Mouse (Mus musculus) midbrain, embryonic 12.5 days (tissue): ENCODE results near the gene Tollip. TPM values are rescaled to one million over a fixed set of nuclear protein-coding genes. Genes with fewer than 3 reads are reported as not detected.

Source experiments
- ATAC-seq: fragments of 200-750 bp; cut with Nextera tagmentation; 2 replicates; pipeline ENCODE4 v1.8.0; 2017; ENCODE audit warnings: low read depth, moderate TSS enrichment, moderate library complexity; ENCODE audit not compliant: low FRiP score
- H3K27ac ChIP-seq: fragments of 300-500 bp; sonication (generic); replicated peaks from 2 replicates; pipeline ENCODE4 v1.5.1; 2016; ENCODE audit warnings: mild to moderate bottlenecking
- H3K27me3 ChIP-seq: fragments of 300-500 bp; sonication (generic); 2 replicates; pipeline ENCODE4 v1.6.1; 2016; ENCODE audit warnings: mild to moderate bottlenecking
- H3K36me3 ChIP-seq: fragments of 300-500 bp; sonication (generic); 2 replicates; pipeline ENCODE4 v1.6.1; 2016
- H3K4me1 ChIP-seq: fragments of 300-500 bp; sonication (generic); 2 replicates; pipeline ENCODE4 v1.6.1; 2016
- H3K4me2 ChIP-seq: fragments of 300-500 bp; sonication (generic); replicated peaks from 2 replicates; pipeline ENCODE4 v1.6.1; 2016; ENCODE audit warnings: mild to moderate bottlenecking, moderate library complexity
- H3K4me3 ChIP-seq: fragments of 300-500 bp; sonication (generic); 2 replicates; pipeline ENCODE4 v1.5.1; 2016; ENCODE audit warnings: mild to moderate bottlenecking
- H3K9ac ChIP-seq: fragments of 300-500 bp; sonication (generic); replicated peaks from 2 replicates; pipeline ENCODE4 v1.6.1; 2016; ENCODE audit warnings: mild to moderate bottlenecking, moderate library complexity
- H3K9me3 ChIP-seq: fragments of 300-500 bp; sonication (generic); 2 replicates; pipeline ENCODE4 v1.6.1; 2016; ENCODE audit warnings: mild to moderate bottlenecking
- WGBS: fragments of 180-500 bp; shearing (Covaris S2); methylation state at CpG from one replicate; pipeline ENCODE4 v1.1.7; 2016; 5-methylcytosine and 5-hydroxymethylcytosine counted together
- polyA plus RNA-seq: library from polyadenylated mRNA; unstranded; fragments of >200 nt; fragmentation: Nextera tagmentation; extraction: Ambion mirVana; gene quantifications from 2 replicates; pipeline ENCODE4 v1.2.1, GENCODE M21; 2016

Tollip gene
- polyA plus RNA-seq, 1 experiment from 2014 or later = 68.0 TPM

GRCm38 (mm10) chr7:141840354-141840753 is 78.0 kb downstream of the Tollip start:
- Histone ChIP-seq H3K27me3 (no peaks in the 10 kb centered on the region), H3K4me3 (no peak overlapping the region), H3K9me3 (no peaks in the 10 kb centered on the region), H3K27ac (no peak overlapping the region), H3K36me3 (no peaks in the 10 kb centered on the region), H3K4me1 (no peaks in the 10 kb centered on the region), H3K4me2 (no peak overlapping the region), H3K9ac (no peak overlapping the region)
- ATAC-seq = no peak
- WGBS = 84% methylated on average over 10 of the region's 10 CpGs

GRCm38 (mm10) chr7:141838779-141839178 is 79.5 kb downstream of the Tollip start, which contains the start of gene Muc5b:
Gene Muc5b (plus strand): TSS chr7:141839070.
- Histone ChIP-seq H3K4me2 (no peak within 1 kb of the TSS), H3K9ac (no peak within 1 kb of the TSS), H3K9me3 (no peaks in the 10 kb centered on the region), H3K27me3 (no peaks in the 10 kb centered on the region), H3K36me3 (no peaks in the 10 kb centered on the region), H3K4me1 (no peaks in the 10 kb centered on the region), H3K27ac (no peak within 1 kb of the TSS), H3K4me3 (no peak within 1 kb of the TSS)
- 68% methylated on average over 5 of the region's 5 CpGs for WGBS
- ATAC-seq = no peak

GRCm38 (mm10) chr7:141836423-141836822 is 81.9 kb downstream of the Tollip start:
- no peak overlapping the region for H3K27ac ChIP-seq
- ATAC-seq = no peak
- H3K4me2 ChIP-seq = no peak overlapping the region
- no peaks in the 10 kb centered on the region for H3K4me1 ChIP-seq
- no peaks in the 10 kb centered on the region for H3K36me3 ChIP-seq
- H3K9me3 ChIP-seq = no peaks in the 10 kb centered on the region
- no peak overlapping the region for H3K9ac ChIP-seq
- H3K4me3 ChIP-seq = no peak overlapping the region
- H3K27me3 ChIP-seq = no peaks in the 10 kb centered on the region
- WGBS = 79% methylated on average over 8 of the region's 8 CpGs

DNA sequence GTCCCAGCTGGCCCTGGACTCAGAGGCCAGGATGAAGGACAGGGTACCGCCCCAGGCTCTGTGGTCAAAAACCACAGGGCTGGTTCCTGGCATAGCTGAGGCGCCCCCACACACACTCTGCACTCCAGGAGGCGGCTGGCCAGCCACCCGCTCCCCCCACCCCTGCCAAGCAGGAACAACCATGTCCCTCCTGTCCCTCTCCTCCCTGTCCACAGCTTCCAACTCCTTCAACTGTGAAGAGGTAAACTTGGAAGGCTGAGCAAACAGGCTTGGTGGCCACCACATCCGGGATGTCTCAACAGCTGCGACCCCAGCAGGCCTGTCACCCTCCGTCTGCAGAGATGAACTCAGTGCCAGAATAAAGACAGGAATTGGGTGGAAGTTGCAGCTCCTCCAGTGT is 82.4 kb downstream of the Tollip start:
- Histone ChIP-seq H3K27me3 (no peaks in the 10 kb centered on the region), H3K9me3 (no peaks in the 10 kb centered on the region), H3K4me3 (no peak overlapping the region), H3K36me3 (no peaks in the 10 kb centered on the region), H3K9ac (no peak overlapping the region), H3K27ac (no peak overlapping the region), H3K4me2 (no peak overlapping the region), H3K4me1 (no peaks in the 10 kb centered on the region)
- 85% methylated on average over 7 of the region's 7 CpGs for WGBS
- ATAC-seq = no peak

Other genes starting within 250 kb of the Tollip start
- 0.18 TPM in 1 of 2 replicates, not detected in the other for gene Muc2, start 228.2 kb downstream of the Tollip start, polyA plus RNA-seq
- not detected in 2 replicates for gene Muc5ac, start 129.5 kb downstream of the Tollip start, polyA plus RNA-seq
- 0.03 and 0.04 TPM in 2 replicates for gene Muc5b, start 79.4 kb downstream of the Tollip start, polyA plus RNA-seq
- 20.5 and 22.9 TPM in 2 replicates for gene Brsk2, start 31.2 kb upstream of the Tollip start, polyA plus RNA-seq
- gene Mob2, start 142.6 kb upstream of the Tollip start, polyA plus RNA-seq = 50.6 and 50.9 TPM in 2 replicates
- gene Dusp8, start 177.3 kb upstream of the Tollip start, polyA plus RNA-seq = 41.5 and 44.3 TPM in 2 replicates
- not detected in 2 replicates for gene Gm45618, start 202.2 kb upstream of the Tollip start, polyA plus RNA-seq
- gene Gm39115, start 217.5 kb upstream of the Tollip start, polyA plus RNA-seq = not detected in 2 replicates
- gene Gm45337, start 226.1 kb upstream of the Tollip start, polyA plus RNA-seq = not detected in 2 replicates
- gene Gm29735, start 238.6 kb upstream of the Tollip start, polyA plus RNA-seq = not detected in 2 replicates
- not detected in 2 replicates for gene Gm4553, start 247.2 kb upstream of the Tollip start, polyA plus RNA-seq